In the genomic region with DNA sequence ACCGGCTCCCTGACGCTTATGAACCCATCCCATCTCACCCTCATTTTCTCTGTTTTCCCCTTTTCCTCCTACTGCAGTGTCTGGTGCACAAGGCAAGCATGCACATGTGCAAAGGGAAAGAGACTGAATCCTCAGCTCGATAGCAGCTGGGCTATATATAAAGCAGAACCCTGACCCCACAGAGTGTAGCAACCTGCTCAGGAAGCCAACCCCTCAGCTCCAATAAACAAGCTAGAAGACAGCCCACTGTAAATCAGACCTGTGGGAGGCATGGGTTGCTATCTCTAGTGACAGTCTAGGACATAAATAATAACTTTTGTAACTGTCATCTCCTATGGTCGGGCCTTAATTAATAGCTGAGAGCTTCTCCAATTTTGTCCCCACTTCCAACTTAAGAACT, we compare ENCODE assay signal across 26 mouse cellular contexts.
"Had no signal": no experiment of that assay in that cellular context is flagged by ENCODE, and none has a peak within 500 bp of the region (broad histone marks: within the 10 kb centered on the region; RNA-seq: fewer than 3 reads in every experiment).

No protein-coding gene starts in this region.

- H3K4me1 ChIP-seq: heart, embryonic 13.5 days; heart, embryonic 15.5 days; limb, embryonic 10.5 days; limb, embryonic 12.5 days; liver, embryonic 13.5 days; liver, embryonic 15.5 days had no signal

- H3K36me3 ChIP-seq: heart, embryonic 13.5 days; heart, embryonic 15.5 days; hindbrain, embryonic 10.5 days; hindbrain, embryonic 12.5 days; limb, embryonic 10.5 days; limb, embryonic 12.5 days; liver, embryonic 13.5 days; liver, embryonic 15.5 days had no signal

- H3K4me3 ChIP-seq: gastrocnemius, adult 2 months; heart, adult 2 months; heart, embryonic 13.5 days; heart, embryonic 15.5 days; hindbrain, embryonic 10.5 days; hindbrain, embryonic 12.5 days; layer of hippocampus, adult 2 months; left cerebral cortex, adult 2 months; limb, embryonic 10.5 days; limb, embryonic 12.5 days; liver, embryonic 13.5 days; liver, embryonic 15.5 days had no signal

- H3K4me2 ChIP-seq: heart, embryonic 11.5 days; heart, embryonic 13.5 days; heart, embryonic 15.5 days; hindbrain, embryonic 12.5 days; hindbrain, embryonic 14.5 days; limb, embryonic 12.5 days; liver, embryonic 11.5 days; liver, embryonic 13.5 days; liver, embryonic 15.5 days had no signal

- DNase-seq: gastrocnemius, adult 2 months; gastrocnemius, postnatal 10 days; gastrocnemius, postnatal 25 days; heart, adult 2 months; heart, postnatal 4 days; kidney, adult 18-20 months; kidney, postnatal 10 days; kidney, postnatal 36 days; liver; liver, embryonic 13.5 days had no signal

- H3K27ac ChIP-seq: gastrocnemius, adult 2 months; heart, adult 2 months; heart, embryonic 13.5 days; heart, embryonic 15.5 days; hindbrain, embryonic 10.5 days; hindbrain, embryonic 12.5 days; hindbrain, embryonic 14.5 days; layer of hippocampus, adult 2 months; left cerebral cortex, adult 2 months; limb, embryonic 10.5 days; limb, embryonic 12.5 days; liver, embryonic 13.5 days; liver, embryonic 15.5 days had no signal

- H3K27me3 ChIP-seq: heart, embryonic 13.5 days; heart, embryonic 15.5 days; hindbrain, embryonic 12.5 days; limb, embryonic 12.5 days; liver, embryonic 13.5 days; liver, embryonic 15.5 days had no signal

- ATAC-seq: forebrain, embryonic 16.5 days; hindbrain, embryonic 16.5 days; inflammation-experienced regulatory T-cells, adult 6 months; intestine, postnatal 0 days had no signal

- H3K9me3 ChIP-seq: heart, embryonic 13.5 days; heart, embryonic 15.5 days; hindbrain, embryonic 10.5 days; hindbrain, embryonic 12.5 days; limb, embryonic 10.5 days; limb, embryonic 12.5 days; liver, embryonic 13.5 days; liver, embryonic 15.5 days had no signal

- H3K9ac ChIP-seq: heart, embryonic 13.5 days; heart, embryonic 15.5 days; hindbrain, embryonic 12.5 days; hindbrain, embryonic 14.5 days; limb, embryonic 12.5 days; liver, embryonic 13.5 days; liver, embryonic 15.5 days had no signal
